Mouse (Mus musculus) liver, adult 2 months (tissue): ENCODE measurements around the gene Akr1a1.

Experiments used
- CTCF ChIP-seq: fragments of 200-500 bp; IDR thresholded peaks from 2 replicates; pipeline ENCODE4 v1.5.1; 2011; ENCODE audit warnings: low read depth, low read length, control low read depth
- POLR2A ChIP-seq: fragments of 200-500 bp; IDR thresholded peaks from 2 replicates; pipeline ENCODE4 v1.6.1; 2011; ENCODE audit warnings: low read length, control low read depth; ENCODE audit not compliant: insufficient read depth; ENCODE audit errors: extremely low read depth

DNA sequence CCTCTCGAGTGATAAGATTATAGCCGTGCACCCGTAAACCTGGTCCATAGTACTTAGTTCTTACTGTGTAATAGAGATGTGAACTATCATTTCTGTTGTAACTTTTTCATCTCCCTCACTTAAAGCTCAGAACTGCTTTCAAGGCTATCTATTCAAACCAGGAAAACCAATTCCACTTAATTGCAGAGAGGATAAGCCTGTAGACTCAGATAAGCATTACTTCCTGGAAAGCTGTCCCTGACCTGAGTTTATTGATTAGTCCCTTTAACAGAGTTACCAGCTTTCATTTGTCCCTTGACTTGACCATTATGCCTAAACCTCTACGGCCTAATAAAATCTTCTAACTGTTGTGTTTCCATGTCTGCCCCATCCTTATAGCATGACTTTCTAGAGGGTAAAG, 32.5 kb upstream of the Akr1a1 start:
- TF ChIP-seq CTCF (no peak), POLR2A (no peak)
